Mouse (Mus musculus) lung, embryonic 14.5 days (tissue): ENCODE results near the gene Ntn3. TPM values are rescaled to one million over a fixed set of nuclear protein-coding genes. Genes with fewer than 3 reads are reported as not detected.

ENCODE experiments used
- ATAC-seq: fragments of 200-750 bp; cut with Nextera tagmentation; 2 replicates; pipeline ENCODE4 v1.8.0; 2017; ENCODE audit warnings: mild to moderate bottlenecking, moderate TSS enrichment, moderate library complexity; ENCODE audit not compliant: insufficient read depth
- DNase-seq: peaks from one replicate; pipeline ENCODE4 v3.0.0-alpha.2; 2015
- H3K27ac ChIP-seq: fragments of 300-500 bp; sonication (generic); 2 replicates; pipeline ENCODE4 v1.5.1; 2014; ENCODE audit warnings: low read depth, mild to moderate bottlenecking, moderate library complexity
- H3K27me3 ChIP-seq: fragments of 300-500 bp; sonication (generic); 2 replicates; pipeline ENCODE4 v1.6.1; 2014; ENCODE audit warnings: low read length, control low read depth; ENCODE audit not compliant: insufficient read depth
- H3K36me3 ChIP-seq: fragments of 300-500 bp; sonication (generic); 2 replicates; pipeline ENCODE4 v1.6.1; 2014; ENCODE audit warnings: control low read depth; ENCODE audit not compliant: insufficient read depth
- H3K4me1 ChIP-seq: fragments of 300-500 bp; sonication (generic); 2 replicates; pipeline ENCODE4 v1.6.1; 2014; ENCODE audit warnings: antibody characterized with exemption, control low read depth; ENCODE audit not compliant: insufficient read depth
- H3K4me2 ChIP-seq: fragments of 300-500 bp; sonication (generic); 2 replicates; pipeline ENCODE4 v1.6.1; 2014; ENCODE audit warnings: mild to moderate bottlenecking
- H3K4me3 ChIP-seq: fragments of 300-500 bp; sonication (generic); 2 replicates; pipeline ENCODE4 v1.5.1; 2014; ENCODE audit warnings: low read depth, low read length
- H3K9ac ChIP-seq: fragments of 300-500 bp; sonication (generic); 2 replicates; pipeline ENCODE4 v1.6.1; 2014
- H3K9me3 ChIP-seq: fragments of 300-500 bp; sonication (generic); 2 replicates; pipeline ENCODE4 v1.6.1; 2016; ENCODE audit warnings: low read depth, low read length, control low read depth
- CTCF ChIP-seq: IDR thresholded peaks from 2 replicates; pipeline ENCODE4 v1.5.1; 2016; ENCODE audit warnings: antibody characterized with exemption, low read depth
- WGBS: fragments of 180-500 bp; shearing (Covaris S2); extraction: QIAGEN DNeasy Blood & Tissue Kit; methylation state at CpG from one replicate; pipeline ENCODE4 v1.1.7; 2014; 5-methylcytosine and 5-hydroxymethylcytosine counted together
- polyA plus RNA-seq: library from polyadenylated mRNA; unstranded; fragments of >200 nt; fragmentation: Nextera tagmentation; extraction: Ambion mirVana; gene quantifications from 2 replicates; pipeline ENCODE4 v1.2.1, GENCODE M21; 2014

Gene Ntn3
- polyA plus RNA-seq: 8.2 and 10.3 TPM in 2 replicates

DNA sequence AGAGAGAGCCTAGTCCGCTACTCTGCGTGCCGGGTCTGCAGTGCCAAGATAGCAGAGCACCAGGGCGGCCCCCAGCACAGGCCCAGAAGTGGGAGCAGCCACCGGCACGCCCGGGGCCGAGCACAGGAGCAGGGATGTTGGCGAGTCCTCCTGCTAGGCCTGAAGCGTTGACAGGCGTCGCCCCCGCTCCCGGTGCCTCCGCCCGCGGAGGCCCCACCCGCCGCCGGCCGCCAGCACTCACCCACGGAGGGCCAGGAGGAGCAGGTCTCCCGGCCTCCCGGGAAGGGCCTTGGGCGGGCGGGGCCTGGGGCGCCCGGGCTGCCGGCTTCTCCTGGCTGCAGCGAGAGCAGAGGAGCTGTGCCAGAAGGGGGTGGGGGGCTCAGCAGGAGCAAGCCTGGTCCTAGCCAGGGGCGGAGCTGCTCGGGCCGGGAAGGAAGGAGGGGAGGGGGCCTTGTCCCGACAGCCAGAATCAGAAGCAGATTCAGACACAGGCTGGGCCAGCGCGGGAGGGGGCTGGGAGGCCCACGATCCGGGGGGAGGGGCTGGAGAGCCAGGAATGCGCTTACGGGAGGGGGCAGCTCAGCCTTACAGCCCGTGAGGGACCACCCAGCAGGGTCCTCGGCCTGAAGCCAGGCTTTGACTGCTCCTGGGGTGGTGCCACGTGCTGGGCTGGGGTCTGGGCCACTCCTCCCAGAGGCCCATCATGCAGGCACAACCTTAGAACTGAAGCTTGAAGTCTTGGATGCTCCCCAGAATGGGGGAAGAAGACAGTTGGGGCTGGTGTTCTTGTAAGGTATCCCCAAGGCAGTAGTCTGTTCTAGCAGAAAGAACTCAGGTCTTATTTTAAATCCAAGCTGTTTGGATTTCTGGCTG is at the start of gene Ntn3:
Gene Ntn3, minus strand, starts transcription at position 489 of the 873 bp plus-strand sequence.
- peak; percentile 65 for ATAC-seq
- Histone ChIP-seq H3K27me3 (peaks cover 20% of the 10 kb centered on the region), H3K9me3 (no peaks in the 10 kb centered on the region), H3K4me3 (peak within 1 kb of the TSS; percentile 71), H3K4me2 (peak within 1 kb of the TSS; percentile 96), H3K36me3 (no peaks in the 10 kb centered on the region), H3K4me1 (peaks cover 58% of the 10 kb centered on the region), H3K27ac (peak within 1 kb of the TSS; percentile 96), H3K9ac (peak within 1 kb of the TSS; percentile 69)
- under 1% methylated on average over 36 of the region's 43 CpGs for WGBS
- no peak for TF ChIP-seq CTCF
- peak; percentile 92 for DNase-seq

GRCm38 (mm10) chr17:24258981-24259380 is 49.6 kb upstream of the Ntn3 start:
- 60% methylated on average over 4 of the region's 4 CpGs for WGBS
- Histone ChIP-seq H3K9ac (no peak overlapping the region), H3K27me3 (no peaks in the 10 kb centered on the region), H3K4me1 (no peaks in the 10 kb centered on the region), H3K4me3 (no peak overlapping the region), H3K27ac (no peak overlapping the region), H3K9me3 (no peaks in the 10 kb centered on the region), H3K36me3 (no peaks in the 10 kb centered on the region), H3K4me2 (no peak overlapping the region)
- DNase-seq (no peak), ATAC-seq (no peak)
- TF ChIP-seq CTCF: no peak

DNA sequence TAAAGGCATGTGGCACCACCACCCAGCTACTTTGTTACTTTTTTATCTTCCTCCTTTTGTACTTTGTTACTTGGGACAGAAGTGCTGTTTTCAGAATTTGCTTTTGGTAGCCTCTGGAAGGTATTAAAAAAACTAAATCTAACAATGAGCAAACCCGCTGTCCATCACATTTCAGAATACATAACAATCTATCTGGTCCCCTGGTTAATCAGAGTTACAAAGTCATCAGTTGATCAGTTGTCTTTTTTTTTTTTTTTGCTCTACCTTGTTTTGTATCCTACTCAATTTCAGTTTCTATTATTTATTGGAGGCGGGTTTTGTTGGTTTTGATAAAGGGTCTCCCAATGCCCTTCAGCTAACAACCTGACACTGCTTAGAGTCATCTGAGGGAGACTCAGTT is 43.0 kb upstream of the Ntn3 start:
- Histone ChIP-seq H3K27me3 (no peaks in the 10 kb centered on the region), H3K4me2 (peak overlapping the region; percentile 86), H3K4me1 (no peaks in the 10 kb centered on the region), H3K9me3 (no peaks in the 10 kb centered on the region), H3K4me3 (peak overlapping the region; percentile 74; the same call in 1 of the 2 replicates), H3K27ac (peak overlapping the region; percentile 91; the same call in 1 of the 2 replicates), H3K36me3 (peaks cover 19% of the 10 kb centered on the region), H3K9ac (peak overlapping the region; percentile 68; the same call in 1 of the 2 replicates)
- no peak for TF ChIP-seq CTCF
- no peak for ATAC-seq
- 100% methylated on average over 2 of the region's 2 CpGs for WGBS
- no peak for DNase-seq

DNA sequence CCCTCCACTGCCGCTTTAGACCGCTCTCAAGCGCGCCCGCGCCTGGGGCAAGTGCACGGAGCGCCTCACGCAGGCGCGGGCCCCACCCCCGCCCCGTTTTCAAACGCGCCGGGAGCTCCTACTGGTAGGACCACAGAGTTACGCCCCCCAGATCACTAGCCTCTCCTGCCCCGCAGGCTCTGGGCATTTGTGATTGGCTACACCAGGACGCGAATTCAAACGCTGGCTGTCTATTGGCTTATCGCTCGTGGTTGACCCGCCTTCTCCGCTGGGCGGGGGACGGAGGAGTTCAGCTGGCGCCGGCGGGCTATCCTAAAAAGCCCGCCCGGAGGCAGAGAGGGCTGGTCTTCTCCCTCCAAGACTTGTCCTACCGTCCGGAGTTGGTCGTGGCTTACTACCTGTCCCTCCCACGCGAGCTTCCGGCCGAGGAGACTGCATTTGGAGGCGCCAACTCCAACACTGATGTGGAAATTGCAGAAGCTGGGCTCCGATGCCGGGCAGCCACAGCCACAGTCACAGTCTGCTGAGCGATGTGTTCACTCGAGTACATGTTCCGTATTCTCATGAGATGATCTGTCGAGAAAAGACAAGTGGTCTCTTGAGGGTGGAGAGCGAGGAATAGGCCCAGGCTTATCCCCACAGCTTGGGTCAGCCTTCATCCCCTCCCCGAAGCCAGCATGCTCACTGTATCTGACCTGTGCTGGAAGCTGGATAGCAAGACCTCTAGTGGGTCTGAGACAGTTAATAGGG is 42.2 kb upstream of the Ntn3 start, which contains the start of gene Ccnf:
Gene Ccnf, minus strand, starts transcription at position 165 of the 750 bp plus-strand sequence.
- ATAC-seq: peak; percentile 100
- peak within 1 kb of the TSS; percentile 88 for H3K9ac ChIP-seq
- DNase-seq: peak; percentile 99
- peak within 1 kb of the TSS; percentile 74 for H3K4me3 ChIP-seq
- H3K9me3 ChIP-seq: no peaks in the 10 kb centered on the region
- H3K36me3 ChIP-seq: peaks cover 28% of the 10 kb centered on the region
- WGBS: under 1% methylated on average over 48 of the region's 48 CpGs
- no peaks in the 10 kb centered on the region for H3K4me1 ChIP-seq
- peak; percentile 54 for TF ChIP-seq CTCF
- peak within 1 kb of the TSS; percentile 86 for H3K4me2 ChIP-seq
- peak within 1 kb of the TSS; percentile 91 for H3K27ac ChIP-seq
- no peaks in the 10 kb centered on the region for H3K27me3 ChIP-seq

GRCm38 (mm10) chr17:24250988-24251319 is 41.6 kb upstream of the Ntn3 start:
- peak overlapping the region; percentile 88 for H3K9ac ChIP-seq
- no peaks in the 10 kb centered on the region for H3K9me3 ChIP-seq
- H3K27me3 ChIP-seq: no peaks in the 10 kb centered on the region
- DNase-seq (no peak), ATAC-seq (no peak)
- H3K27ac ChIP-seq: peak overlapping the region; percentile 67
- H3K36me3 ChIP-seq: peaks cover 32% of the 10 kb centered on the region
- no peaks in the 10 kb centered on the region for H3K4me1 ChIP-seq
- H3K4me3 ChIP-seq: peak overlapping the region; percentile 74
- WGBS: under 1% methylated on average over 32 of the region's 32 CpGs
- no peak for TF ChIP-seq CTCF
- H3K4me2 ChIP-seq: peak overlapping the region; percentile 84

DNA sequence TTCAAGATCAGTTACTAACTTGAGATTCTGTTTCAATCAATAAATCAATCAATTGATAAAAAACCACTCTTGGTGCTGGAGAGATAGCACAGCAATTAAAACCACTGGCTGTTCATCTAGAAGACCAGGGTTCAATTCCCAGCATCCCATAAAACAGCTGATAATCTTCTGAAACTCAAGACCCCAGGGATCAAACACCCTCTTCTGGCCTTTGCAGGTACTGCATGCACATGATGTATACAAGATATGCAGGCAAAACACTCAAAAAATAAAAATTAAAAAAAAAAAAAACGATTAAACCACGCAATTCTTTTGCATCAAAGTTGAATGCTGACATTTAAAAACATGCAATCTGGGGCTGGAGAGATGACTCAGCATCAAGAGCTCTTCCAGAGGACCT is 39.3 kb upstream of the Ntn3 start:
- H3K4me3 ChIP-seq: no peak overlapping the region
- ATAC-seq: no peak

GRCm38 (mm10) chr17:24244061-24244460 is 34.7 kb upstream of the Ntn3 start:
- TF ChIP-seq CTCF: no peak
- no peak overlapping the region for H3K4me3 ChIP-seq
- H3K9ac ChIP-seq: no peak overlapping the region
- DNase-seq: no peak
- H3K4me1 ChIP-seq: no peaks in the 10 kb centered on the region
- H3K36me3 ChIP-seq: peaks cover 92% of the 10 kb centered on the region
- no peaks in the 10 kb centered on the region for H3K27me3 ChIP-seq
- WGBS: 95% methylated on average over 8 of the region's 8 CpGs
- H3K4me2 ChIP-seq: no peak overlapping the region
- no peak overlapping the region for H3K27ac ChIP-seq
- no peak for ATAC-seq
- H3K9me3 ChIP-seq: peaks cover 11% of the 10 kb centered on the region

More for the DNA sequence above, 39.3 kb upstream of the Ntn3 start:
- Histone ChIP-seq H3K9ac (no peak overlapping the region), H3K27me3 (no peaks in the 10 kb centered on the region), H3K4me1 (no peaks in the 10 kb centered on the region), H3K36me3 (peaks cover 49% of the 10 kb centered on the region), H3K4me2 (no peak overlapping the region; the same call in 1 of the 2 replicates), H3K27ac (no peak overlapping the region), H3K9me3 (peaks cover 9% of the 10 kb centered on the region)
- 94% methylated on average over 2 of the region's 2 CpGs for WGBS
- DNase-seq: peak; percentile 39
- 0 out of 2 replicates have a peak, but pooled peaks have one; percentile 18 for TF ChIP-seq CTCF
